Mouse (Mus musculus) forebrain, embryonic 16.5 days (tissue): ENCODE data around the gene Gm49336. TPM values are rescaled to one million over a fixed set of nuclear protein-coding genes. Genes with fewer than 3 reads are reported as not detected.
A peak's percentile ranks its signal among the peaks of the same experiment; 100 is the strongest.

ENCODE experiments used
- ATAC-seq: fragments of 200-750 bp; cut with Nextera tagmentation; 2 replicates; pipeline ENCODE4 v1.8.0; 2017; ENCODE audit warnings: mild to moderate bottlenecking, moderate library complexity
- H3K27ac ChIP-seq: fragments of 300-500 bp; sonication (generic); 2 replicates; pipeline ENCODE4 v1.5.1; 2014; ENCODE audit warnings: low read length, control low read depth
- H3K27me3 ChIP-seq: fragments of 300-500 bp; sonication (generic); replicated peaks from 2 replicates; pipeline ENCODE4 v1.6.1; 2014; ENCODE audit warnings: low read length; ENCODE audit not compliant: control insufficient read depth, insufficient read depth
- H3K36me3 ChIP-seq: fragments of 300-500 bp; sonication (generic); 2 replicates; pipeline ENCODE4 v1.6.1; 2014; ENCODE audit not compliant: control insufficient read depth, insufficient read depth
- H3K4me1 ChIP-seq: fragments of 300-500 bp; sonication (generic); replicated peaks from 2 replicates; pipeline ENCODE4 v1.6.1; 2014; ENCODE audit warnings: low read length; ENCODE audit not compliant: control insufficient read depth, insufficient read depth
- H3K4me2 ChIP-seq: fragments of 300-500 bp; sonication (generic); 2 replicates; pipeline ENCODE4 v1.6.1; 2014; ENCODE audit warnings: mild to moderate bottlenecking, low read length, control low read depth
- H3K4me3 ChIP-seq: fragments of 300-500 bp; sonication (generic); replicated peaks from 2 replicates; pipeline ENCODE4 v1.5.1; 2014; ENCODE audit warnings: mild to moderate bottlenecking, low read length, control low read depth
- H3K9ac ChIP-seq: fragments of 300-500 bp; sonication (generic); replicated peaks from 2 replicates; pipeline ENCODE4 v1.6.1; 2014; ENCODE audit warnings: low read depth, low read length, control low read depth
- H3K9me3 ChIP-seq: fragments of 300-500 bp; sonication (generic); 2 replicates; pipeline ENCODE4 v1.6.1; 2016; ENCODE audit warnings: low read length; ENCODE audit not compliant: control insufficient read depth
- whole genome bisulfite sequencing: fragments of 180-500 bp; shearing (Covaris S2); extraction: QIAGEN DNeasy Blood & Tissue Kit; methylation state at CpG from one replicate; pipeline ENCODE4 v1.1.7; 2014; 5-methylcytosine and 5-hydroxymethylcytosine counted together
- microRNA counts: library from miRNA; unstranded; fragments of <30 nt; microRNA quantifications from one replicate; lab custom pipeline; 2016
- microRNA-seq: library from miRNA; unstranded; fragments of <30 nt; microRNA quantifications from one replicate; pipeline ENCODE4, GENCODE M21; 2017
- polyA plus RNA-seq: library from polyadenylated mRNA; unstranded; fragments of >200 nt; fragmentation: Nextera tagmentation; extraction: Ambion mirVana; gene quantifications from 2 replicates; pipeline ENCODE4 v1.2.1, GENCODE M21; 2015

Gm49336 gene
- polyA plus RNA-seq, 1 experiment from 2014 or later = 62.9 TPM

GRCm38 (mm10) chr14:60176891-60177613, 74.3 kb downstream of the Gm49336 start:
- Histone ChIP-seq H3K4me3 (peak overlapping the region; percentile 75), H3K9me3 (no peaks in the 10 kb centered on the region), H3K27ac (peak overlapping the region; percentile 72), H3K9ac (peak overlapping the region; percentile 91), H3K36me3 (no peaks in the 10 kb centered on the region), H3K4me2 (peak overlapping the region; percentile 81), H3K27me3 (no peaks in the 10 kb centered on the region), H3K4me1 (no peaks in the 10 kb centered on the region; the same call in 1 of the 2 replicates)
- under 1% methylated on average over 75 of the region's 84 CpGs for WGBS
- peak; percentile 87 for ATAC-seq

GRCm38 (mm10) chr14:60176469-60176890, 74.8 kb downstream of the Gm49336 start:
- WGBS = 32% methylated on average over 9 of the region's 9 CpGs
- H3K27ac ChIP-seq = no peak overlapping the region
- H3K4me2 ChIP-seq = peak overlapping the region; percentile 81
- no peaks in the 10 kb centered on the region for H3K9me3 ChIP-seq
- no peaks in the 10 kb centered on the region for H3K36me3 ChIP-seq
- no peaks in the 10 kb centered on the region; the same call in 1 of the 2 replicates for H3K4me1 ChIP-seq
- no peak for ATAC-seq
- H3K4me3 ChIP-seq = peak overlapping the region; percentile 75
- peak overlapping the region; percentile 91 for H3K9ac ChIP-seq
- H3K27me3 ChIP-seq = no peaks in the 10 kb centered on the region

GRCm38 (mm10) chr14:60172286-60173055, 78.8 kb downstream of the Gm49336 start:
- 54% methylated on average over 12 of the region's 12 CpGs for WGBS
- Histone ChIP-seq H3K27ac (no peak overlapping the region), H3K4me1 (no peaks in the 10 kb centered on the region), H3K4me2 (no peak overlapping the region), H3K9ac (no peak overlapping the region), H3K36me3 (no peaks in the 10 kb centered on the region), H3K9me3 (no peaks in the 10 kb centered on the region), H3K4me3 (no peak overlapping the region), H3K27me3 (no peaks in the 10 kb centered on the region)
- no peak for ATAC-seq

DNA sequence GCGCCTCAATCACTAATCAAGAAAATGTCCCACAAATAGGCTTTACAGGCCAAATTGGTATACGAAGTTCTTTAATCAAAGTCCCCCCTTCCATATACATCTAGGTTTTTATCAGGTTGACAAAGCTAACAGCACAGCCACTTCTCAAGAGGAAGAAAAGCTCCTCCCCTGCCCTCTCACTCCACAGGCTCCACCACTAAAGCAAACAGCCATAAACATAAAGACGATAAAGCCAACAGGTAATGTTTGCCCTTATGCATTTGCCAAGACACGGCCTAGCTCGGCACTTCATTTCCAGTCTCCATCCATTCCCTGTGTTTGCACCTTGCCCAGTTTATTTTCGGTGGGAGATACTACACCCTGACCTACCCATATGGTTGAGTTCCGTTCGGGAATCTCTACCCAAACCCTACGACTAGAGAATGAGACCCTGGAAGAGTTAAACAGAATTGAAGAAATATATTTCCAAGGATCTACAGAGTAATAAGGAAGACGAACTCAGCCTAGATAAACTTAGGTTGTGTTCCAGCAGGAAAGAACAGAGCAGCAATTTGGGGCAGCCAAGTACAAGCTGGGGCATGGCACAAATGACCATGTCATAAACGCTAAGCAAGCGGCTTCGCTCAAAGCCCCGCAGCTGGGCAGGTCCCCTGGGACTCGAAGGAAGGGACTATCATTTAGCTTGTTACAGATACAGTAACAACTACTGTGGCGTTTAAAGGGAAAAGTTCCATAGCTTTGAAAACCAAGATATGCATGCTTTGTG, 80.3 kb downstream of the Gm49336 start:
- Histone ChIP-seq H3K9me3 (no peaks in the 10 kb centered on the region), H3K4me2 (no peak overlapping the region), H3K27ac (no peak overlapping the region), H3K9ac (no peak overlapping the region), H3K4me3 (no peak overlapping the region), H3K36me3 (no peaks in the 10 kb centered on the region), H3K4me1 (no peaks in the 10 kb centered on the region), H3K27me3 (no peaks in the 10 kb centered on the region)
- no peak for ATAC-seq
- 85% methylated on average over 16 of the region's 16 CpGs for WGBS

DNA sequence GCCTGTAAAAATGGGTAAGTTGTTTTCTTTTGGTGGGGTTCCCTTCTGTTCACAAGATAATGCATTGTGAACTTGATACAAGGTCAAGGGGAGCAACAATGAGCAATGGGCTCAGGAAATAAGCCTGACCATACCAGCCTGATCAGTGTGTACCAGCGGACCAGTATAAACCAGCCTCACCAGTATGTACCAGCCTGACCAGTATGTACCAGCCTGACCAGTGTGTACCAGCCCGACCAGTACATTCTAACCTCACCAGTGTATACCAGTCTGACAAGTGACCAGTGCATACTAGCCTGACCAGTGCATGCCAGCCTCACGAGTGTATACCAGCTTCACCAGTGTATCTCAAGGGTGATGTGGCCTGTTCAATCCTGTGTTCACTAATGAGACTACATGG, 87.9 kb downstream of the Gm49336 start:
- H3K9me3 ChIP-seq = no peaks in the 10 kb centered on the region
- no peak overlapping the region for H3K4me3 ChIP-seq
- H3K36me3 ChIP-seq = no peaks in the 10 kb centered on the region
- WGBS = 95% methylated on average over 3 of the region's 3 CpGs
- no peaks in the 10 kb centered on the region for H3K27me3 ChIP-seq
- H3K4me1 ChIP-seq = no peaks in the 10 kb centered on the region
- H3K9ac ChIP-seq = no peak overlapping the region
- H3K4me2 ChIP-seq = no peak overlapping the region
- no peak for ATAC-seq
- H3K27ac ChIP-seq = no peak overlapping the region

MicroRNAs encoded within 50 kb of the gene (microRNA counts, 519-probe panel; counts per million panel counts)
- microRNA mmu-miR-719 (lab: Ali Mortazavi, UCI) = not detected

Small RNA genes lying within 50 kb of the gene (microRNA-seq; reads per million reads assigned to microRNA genes)
- gene Mir719 = not detected

Other genes starting within 250 kb of the Gm49336 start
- 36.3 and 47.2 TPM in 2 replicates for gene Atp8a2, start 54.3 kb downstream of the Gm49336 start, polyA plus RNA-seq
- gene Nupl1, start 76 bp downstream of the Gm49336 start, polyA plus RNA-seq = 0.09 and 0.11 TPM in 2 replicates
- gene Mtmr6, start 13.7 kb upstream of the Gm49336 start, polyA plus RNA-seq = 73.2 and 81.6 TPM in 2 replicates
- 34.6 and 35.2 TPM in 2 replicates for gene Amer2, start 121.8 kb upstream of the Gm49336 start, polyA plus RNA-seq